Mouse (Mus musculus): ENCODE data around the gene Exosc5. TPM values are rescaled to one million over a fixed set of nuclear protein-coding genes. Genes with fewer than 3 reads are reported as not detected.

Gene Exosc5
- polyA plus RNA-seq, 1 experiment from 2014 or later = 46.1 TPM

- peak within 1 kb of the TSS; percentile 97 for H3K27ac ChIP-seq (replicated peaks)
- peaks cover 10% of the 10 kb centered on the region for H3K27me3 ChIP-seq
- H3K4me1 ChIP-seq (replicated peaks) = peaks cover 67% of the 10 kb centered on the region
- under 1% methylated on average over 46 of the region's 46 CpGs for WGBS (ENCODE audit: insufficient replicate concordance)
- peak within 1 kb of the TSS; percentile 77 for H3K4me3 ChIP-seq (replicated peaks)
- H3K36me3 ChIP-seq (replicated peaks) = no peaks in the 10 kb centered on the region
- no peaks in the 10 kb centered on the region for H3K9me3 ChIP-seq (replicated peaks)
- H3K9ac ChIP-seq = peak within 1 kb of the TSS; percentile 72
- peak within 1 kb of the TSS; percentile 73 for H3K4me2 ChIP-seq
- peak; percentile 95 for ATAC-seq (ENCODE audit: insufficient read depth)
Observed at GRCm38 (mm10) chr7:25680514-25681258, 21.7 kb downstream of the Exosc5 start, which contains the start of gene B9d2. TSS of gene B9d2 (plus strand) at chr7:25680780.

GRCm38 (mm10) chr7:25681341-25682231 is 22.6 kb downstream of the Exosc5 start:
- H3K9ac ChIP-seq = peak overlapping the region; percentile 72
- WGBS (ENCODE audit: insufficient replicate concordance) = 13% methylated on average over 15 of the region's 15 CpGs
- H3K4me2 ChIP-seq = peak overlapping the region; percentile 73
- H3K4me3 ChIP-seq (replicated peaks) = peak overlapping the region; percentile 77
- peaks cover 76% of the 10 kb centered on the region for H3K4me1 ChIP-seq (replicated peaks)
- peaks cover 1% of the 10 kb centered on the region for H3K27me3 ChIP-seq
- H3K9me3 ChIP-seq (replicated peaks) = no peaks in the 10 kb centered on the region
- ATAC-seq (ENCODE audit: insufficient read depth) = no peak
- peak overlapping the region; percentile 97 for H3K27ac ChIP-seq (replicated peaks)
- H3K36me3 ChIP-seq (replicated peaks) = no peaks in the 10 kb centered on the region

GRCm38 (mm10) chr7:25683474-25684180 is 24.7 kb downstream of the Exosc5 start:
- Histone ChIP-seq H3K4me2 (peak overlapping the region; percentile 46), H3K27ac (replicated peaks) (peak overlapping the region; percentile 97), H3K27me3 (no peaks in the 10 kb centered on the region), H3K4me3 (replicated peaks) (0 out of 2 replicates have a peak overlapping the region, but pooled peaks have one; percentile 6), H3K36me3 (replicated peaks) (no peaks in the 10 kb centered on the region), H3K4me1 (replicated peaks) (peaks cover 96% of the 10 kb centered on the region), H3K9ac (0 out of 2 replicates have a peak overlapping the region, but pooled peaks have one; percentile 10), H3K9me3 (replicated peaks) (no peaks in the 10 kb centered on the region)
- WGBS (ENCODE audit: insufficient replicate concordance) = 10% methylated on average over 7 of the region's 7 CpGs
- no peak; the same call in 1 of the 2 replicates for ATAC-seq (ENCODE audit: insufficient read depth)

- Histone ChIP-seq H3K9me3 (replicated peaks) (no peaks in the 10 kb centered on the region), H3K27me3 (no peaks in the 10 kb centered on the region), H3K27ac (replicated peaks) (no peak overlapping the region), H3K4me1 (replicated peaks) (peaks cover 96% of the 10 kb centered on the region), H3K4me2 (no peak overlapping the region), H3K4me3 (replicated peaks) (no peak overlapping the region), H3K9ac (no peak overlapping the region), H3K36me3 (replicated peaks) (no peaks in the 10 kb centered on the region)
- WGBS (ENCODE audit: insufficient replicate concordance) = 78% methylated on average over 6 of the region's 6 CpGs
- ATAC-seq (ENCODE audit: insufficient read depth) = no peak
Observed at GRCm38 (mm10) chr7:25684659-25685058, 25.7 kb downstream of the Exosc5 start.

GRCm38 (mm10) chr7:25685926-25686470 is 27.0 kb downstream of the Exosc5 start:
- ATAC-seq (ENCODE audit: insufficient read depth) = no peak
- H3K9me3 ChIP-seq (replicated peaks) = no peaks in the 10 kb centered on the region
- H3K4me3 ChIP-seq (replicated peaks) = peak overlapping the region; percentile 72
- no peaks in the 10 kb centered on the region for H3K27me3 ChIP-seq
- H3K36me3 ChIP-seq (replicated peaks) = no peaks in the 10 kb centered on the region
- H3K4me1 ChIP-seq (replicated peaks) = peaks cover 99% of the 10 kb centered on the region
- peak overlapping the region; percentile 92 for H3K4me2 ChIP-seq
- WGBS (ENCODE audit: insufficient replicate concordance) = 46% methylated on average over 21 of the region's 21 CpGs
- H3K9ac ChIP-seq = peak overlapping the region; percentile 88; the same call in 1 of the 2 replicates
- peak overlapping the region; percentile 91 for H3K27ac ChIP-seq (replicated peaks)

- H3K9ac ChIP-seq = peak within 1 kb of the TSS; percentile 88
- H3K9me3 ChIP-seq (replicated peaks) = no peaks in the 10 kb centered on the region
- peaks cover 97% of the 10 kb centered on the region for H3K4me1 ChIP-seq (replicated peaks)
- H3K27ac ChIP-seq (replicated peaks) = peak within 1 kb of the TSS; percentile 91
- peak within 1 kb of the TSS; percentile 92 for H3K4me2 ChIP-seq
- H3K4me3 ChIP-seq (replicated peaks) = peak within 1 kb of the TSS; percentile 72
- WGBS (ENCODE audit: insufficient replicate concordance) = 1% methylated on average over 58 of the region's 69 CpGs
- ATAC-seq (ENCODE audit: insufficient read depth) = peak; percentile 37
- peaks cover 2% of the 10 kb centered on the region for H3K36me3 ChIP-seq (replicated peaks)
- no peaks in the 10 kb centered on the region for H3K27me3 ChIP-seq
Observed at GRCm38 (mm10) chr7:25686680-25687531, 27.9 kb downstream of the Exosc5 start, which contains the start of gene Tgfb1. TSS of gene Tgfb1 (plus strand) at chr7:25687002.

GRCm38 (mm10) chr7:25687811-25688401 is 28.9 kb downstream of the Exosc5 start:
- H3K4me1 ChIP-seq (replicated peaks) = peaks cover 96% of the 10 kb centered on the region
- H3K9me3 ChIP-seq (replicated peaks) = no peaks in the 10 kb centered on the region

GRCm38 (mm10) chr7:25688810-25689586 is 30.0 kb downstream of the Exosc5 start:
- under 1% methylated on average over 51 of the region's 52 CpGs for WGBS (ENCODE audit: insufficient replicate concordance)
- peak overlapping the region; percentile 72 for H3K4me3 ChIP-seq (replicated peaks)
- H3K9me3 ChIP-seq (replicated peaks) = no peaks in the 10 kb centered on the region
- peak overlapping the region; percentile 88 for H3K9ac ChIP-seq
- peak overlapping the region; percentile 91 for H3K27ac ChIP-seq (replicated peaks)
- no peaks in the 10 kb centered on the region for H3K27me3 ChIP-seq
- peak; percentile 80 for ATAC-seq (ENCODE audit: insufficient read depth)
- H3K36me3 ChIP-seq (replicated peaks) = peaks cover 22% of the 10 kb centered on the region
- H3K4me2 ChIP-seq = peak overlapping the region; percentile 92
- H3K4me1 ChIP-seq (replicated peaks) = peaks cover 85% of the 10 kb centered on the region

More at GRCm38 (mm10) chr7:25687811-25688401, 28.9 kb downstream of the Exosc5 start:
- H3K9ac ChIP-seq = peak overlapping the region; percentile 88
- whole genome bisulfite sequencing (ENCODE audit: insufficient replicate concordance) = under 1% methylated on average over 46 of the region's 47 CpGs
- H3K36me3 ChIP-seq (replicated peaks) = peaks cover 12% of the 10 kb centered on the region
- H3K4me2 ChIP-seq = peak overlapping the region; percentile 92
- ATAC-seq (ENCODE audit: insufficient read depth) = no peak
- peak overlapping the region; percentile 91 for H3K27ac ChIP-seq (replicated peaks)
- H3K27me3 ChIP-seq = no peaks in the 10 kb centered on the region
- peak overlapping the region; percentile 72 for H3K4me3 ChIP-seq (replicated peaks)

GRCm38 (mm10) chr7:25689603-25690021 is 30.6 kb downstream of the Exosc5 start:
- Histone ChIP-seq H3K27ac (replicated peaks) (peak overlapping the region; percentile 91), H3K9ac (peak overlapping the region; percentile 88), H3K9me3 (replicated peaks) (no peaks in the 10 kb centered on the region), H3K4me3 (replicated peaks) (peak overlapping the region; percentile 72), H3K36me3 (replicated peaks) (peaks cover 28% of the 10 kb centered on the region), H3K4me2 (peak overlapping the region; percentile 92), H3K27me3 (no peaks in the 10 kb centered on the region), H3K4me1 (replicated peaks) (peaks cover 79% of the 10 kb centered on the region)
- ATAC-seq (ENCODE audit: insufficient read depth) = peak; percentile 35
- 3% methylated on average over 12 of the region's 12 CpGs for WGBS (ENCODE audit: insufficient replicate concordance)
